17 mouse cellular contexts compared by ENCODE assay signal in genomic region chr7:50847921-50848320, GRCm38 (mm10).
DNase-seq lines count a peak whose midpoint lies in the region; ATAC-seq and TF ChIP-seq lines count a peak whose summit lies in the region.
"Had no signal": no experiment of that assay in that cellular context is flagged by ENCODE, and none has a peak within 500 bp of the region (broad histone marks: within the 10 kb centered on the region; RNA-seq: fewer than 3 reads in every experiment).

No protein-coding gene starts in this region.

- peak; percentile 47 for ATAC-seq in Patski
- ATAC-seq: forebrain, embryonic 13.5 days; forebrain, embryonic 15.5 days; forebrain, postnatal 0 days had no signal

- TF ChIP-seq CTCF in Patski (IDR thresholded peaks at IDR 0.05) = no peak

- peak; percentile 55 for DNase-seq in retina, postnatal 1 day
- no peak for DNase-seq in retina, embryonic 14.5 days (ENCODE audit: low spot score)
- peak; percentile 2 for DNase-seq in Patski (ENCODE audit: low read depth, low spot score)
- DNase-seq in urinary bladder, postnatal 10 days (ENCODE audit: low spot score) = no peak
- DNase-seq in spleen, postnatal 36 days (ENCODE audit: low spot score in 2 of 2) = no peak
- DNase-seq: adrenal gland, adult 2 months; adrenal gland, postnatal 10 days; adrenal gland, postnatal 25 days; cerebellum, adult 11-12 months; cerebellum, adult 2 months; cerebellum, adult 9-10 months; cerebellum, postnatal 10 days; cerebellum, postnatal 25 days; forebrain, postnatal 0 days had no signal

- in situ Hi-C loops in Patski (cut with MboI; ENCODE audit: low pct_unique_long_range_greater_than_20kb) = no loop called here

- POLR2A ChIA-PET in Patski (lab: Charles Lee) = no interaction called here

- no peaks in the 10 kb centered on the region for H3K27me3 ChIP-seq in Patski
- H3K27me3 ChIP-seq: embryonic facial prominence, embryonic 12.5 days; forebrain, embryonic 13.5 days; forebrain, embryonic 15.5 days had no signal

- CTCF ChIA-PET in Patski (lab: Charles Lee) = no interaction called here

Comparison
In these comparisons a context has a peak if more than half of its experiments do, and no peak if none do; other contexts are left out.
1. DNase-seq: peak in retina, postnatal 1 day (single experiment) and Patski (single experiment); none in retina, embryonic 14.5 days (single experiment), urinary bladder, postnatal 10 days (single experiment) and spleen, postnatal 36 days (0 of 2).